Mouse (Mus musculus) left cerebral cortex, adult 6 months (tissue): ENCODE results near the gene Olfr1257. TPM values are rescaled to one million over a fixed set of nuclear protein-coding genes. Genes with fewer than 3 reads are reported as not detected.

ENCODE experiments used
- long read RNA-seq, 2 experiments: library from polyadenylated mRNA; unstranded; transcript quantifications; one replicate each; pipeline ENCODE4 v2.0.0; 2019 to 2020
- polyA plus RNA-seq: library from polyadenylated mRNA; unstranded; fragments of <200 nt; fragmentation: Nextera tagmentation; gene quantifications from 2 replicates; pipeline ENCODE4 v1.2.3, GENCODE M21; 2021

The Olfr1257 gene
- polyA plus RNA-seq = not detected in 2 replicates
- long read RNA-seq, experiment 1 = 0 reads
- long read RNA-seq, experiment 2 = 0 reads

DNA sequence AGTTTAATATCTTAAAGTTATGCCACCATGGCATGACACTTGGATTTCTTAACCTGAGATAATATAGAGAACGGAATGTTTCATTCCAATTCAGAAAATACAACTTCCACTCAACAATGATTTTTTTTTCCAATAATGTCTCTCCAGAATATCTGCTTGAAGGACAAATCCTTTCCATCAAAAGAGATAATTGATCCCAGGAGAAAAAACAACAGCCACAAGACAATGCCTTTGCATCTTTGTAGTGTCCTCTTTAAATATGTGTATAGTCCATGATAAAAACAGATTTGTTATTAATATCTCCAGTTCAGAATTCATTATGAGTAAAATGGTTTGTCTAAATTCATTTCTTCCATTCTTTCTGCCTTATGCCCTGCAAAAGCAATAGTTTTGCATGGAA lies at the start of gene Olfr1257:
Gene Olfr1257 (plus strand): TSS at position 301 of the 400 bp plus-strand sequence.

GRCm38 (mm10) chr2:89841455-89841854 lies 36.8 kb upstream of the Olfr1257 start, which contains the start of gene Olfr1256:
Olfr1256 (minus strand) TSS chr2:89841555.

GRCm38 (mm10) chr2:89848105-89848504 lies 30.1 kb upstream of the Olfr1257 start, which contains the start of gene Olfr48:
Olfr48 (minus strand) TSS chr2:89848205.

GRCm38 (mm10) chr2:89927009-89927408 lies 48.8 kb downstream of the Olfr1257 start, which contains the start of gene Olfr1258:
Olfr1258 (plus strand) TSS chr2:89927309.

Other genes starting within 250 kb of the Olfr1257 start
- gene Olfr1249, start 243.5 kb upstream of the Olfr1257 start, polyA plus RNA-seq = not detected in 2 replicates
- gene Olfr1250, start 217.0 kb upstream of the Olfr1257 start, polyA plus RNA-seq = not detected in 2 replicates
- gene Olfr1251, start 206.5 kb upstream of the Olfr1257 start, polyA plus RNA-seq = not detected in 2 replicates
- gene Olfr1252, start 153.4 kb upstream of the Olfr1257 start, polyA plus RNA-seq = not detected in 2 replicates
- not detected in 2 replicates for gene Olfr1253, start 121.3 kb upstream of the Olfr1257 start, polyA plus RNA-seq
- not detected in 2 replicates for gene Olfr1254, start 84.8 kb upstream of the Olfr1257 start, polyA plus RNA-seq
- gene Olfr1255, start 66.4 kb upstream of the Olfr1257 start, polyA plus RNA-seq = not detected in 2 replicates
- not detected in 2 replicates for gene Olfr1256, start 36.9 kb upstream of the Olfr1257 start, polyA plus RNA-seq
- gene Olfr48, start 30.2 kb upstream of the Olfr1257 start, polyA plus RNA-seq = not detected in 2 replicates
- 0.01 TPM in 1 of 2 replicates, not detected in the other for gene Olfr1258, start 48.9 kb downstream of the Olfr1257 start, polyA plus RNA-seq
- not detected in 2 replicates for gene Olfr1259, start 70.2 kb downstream of the Olfr1257 start, polyA plus RNA-seq
- gene Olfr1260, start 95.9 kb downstream of the Olfr1257 start, polyA plus RNA-seq = not detected in 2 replicates
- gene Olfr1261, start 112.8 kb downstream of the Olfr1257 start, polyA plus RNA-seq = not detected in 2 replicates
- gene Olfr1262, start 121.7 kb downstream of the Olfr1257 start, polyA plus RNA-seq = not detected in 2 replicates
- gene Olfr1263, start 133.7 kb downstream of the Olfr1257 start, polyA plus RNA-seq = not detected in 2 replicates
- gene Olfr1264, start 147.1 kb downstream of the Olfr1257 start, polyA plus RNA-seq = not detected in 2 replicates
- gene Olfr1265, start 156.9 kb downstream of the Olfr1257 start, polyA plus RNA-seq = not detected in 2 replicates
- gene Olfr140, start 185.2 kb downstream of the Olfr1257 start, polyA plus RNA-seq = not detected in 2 replicates
- gene Olfr1269, start 243.0 kb downstream of the Olfr1257 start, polyA plus RNA-seq = not detected in 2 replicates